Mouse (Mus musculus) liver, adult 2 months (tissue): ENCODE measurements around the gene Chst7.

Experiments
- CTCF ChIP-seq: fragments of 200-500 bp; IDR thresholded peaks from 2 replicates; pipeline ENCODE4 v1.5.1; 2011; ENCODE audit warnings: low read depth, low read length, control low read depth
- POLR2A ChIP-seq: fragments of 200-500 bp; IDR thresholded peaks from 2 replicates; pipeline ENCODE4 v1.6.1; 2011; ENCODE audit warnings: low read length, control low read depth; ENCODE audit not compliant: insufficient read depth; ENCODE audit errors: extremely low read depth

DNA sequence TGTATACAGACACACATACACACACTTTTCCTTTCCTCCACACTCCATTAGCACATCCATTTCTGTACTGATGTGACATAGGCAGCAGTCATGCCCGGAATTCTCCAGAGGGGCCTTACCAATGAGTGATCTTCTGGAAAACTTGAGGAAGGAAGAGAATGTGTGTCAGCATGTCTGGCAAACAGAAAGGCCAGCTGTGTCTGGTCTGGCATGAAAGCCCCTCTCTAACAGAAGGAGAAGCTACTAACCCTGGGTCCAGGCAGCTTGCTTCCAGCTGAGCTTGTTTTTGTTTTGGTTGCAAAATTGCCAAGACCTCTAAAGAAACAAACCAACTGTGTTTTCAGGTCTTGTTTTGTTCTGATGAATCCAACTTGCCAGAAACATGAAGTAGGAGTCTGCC, 70.1 kb downstream of the Chst7 start:
- TF ChIP-seq CTCF: no peak
- TF ChIP-seq POLR2A: no peak
